Mouse (Mus musculus) ES-E14 (cell line): ENCODE data around the gene Pxmp4.

Experiments used
- HCFC1 ChIP-seq: IDR thresholded peaks from 2 replicates; pipeline ENCODE4 v1.6.1; 2012; ENCODE audit warnings: low read length, inconsistent platforms, borderline replicate concordance; ENCODE audit not compliant: insufficient read depth
- MAFK ChIP-seq: IDR thresholded peaks from 2 replicates; pipeline ENCODE4 v1.6.1; 2014; ENCODE audit warnings: mild to moderate bottlenecking, low read depth, low read length, inconsistent platforms; ENCODE audit not compliant: insufficient read depth

DNA sequence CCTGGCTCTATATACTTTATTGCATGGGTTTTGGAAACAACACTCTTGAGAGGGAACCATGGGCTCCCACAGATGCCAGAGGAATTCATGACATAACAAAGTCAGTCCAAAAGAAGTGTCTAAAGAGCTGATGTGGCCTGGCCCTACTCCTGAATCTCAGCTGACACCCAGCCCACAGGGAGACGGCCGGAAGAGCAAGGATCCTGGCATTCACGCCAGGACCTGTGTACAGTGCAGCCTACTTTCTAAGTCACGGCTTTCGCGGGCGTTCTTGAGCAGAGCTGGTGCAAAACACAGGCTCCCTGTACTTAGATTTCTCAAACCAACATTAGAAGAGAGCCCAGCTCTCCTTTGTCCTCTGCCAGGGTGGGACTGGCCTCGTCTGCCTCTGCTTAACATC lies 22.9 kb downstream of the Pxmp4 start:
- TF ChIP-seq MAFK (no peak), HCFC1 (no peak)
